Mouse (Mus musculus) regulatory T cell (primary cell): ENCODE results near the gene Gpr160.
"Not testable (repeated sequence)": the region's sequence is repeated elsewhere in the genome, so short reads cannot be mapped to it uniquely, and the experiment has no call there.

ENCODE experiments used
- in situ Hi-C: fragments of 300-600 bp; cut with MboI, MseI; formaldehyde crosslinking; loops from one replicate; pipeline ENCODE4 v1.15.1; 2025; ENCODE audit warnings: high pct_unique_total_duplicates

Gpr160 gene

GRCm38 (mm10) chr3:30855604-30856458 lies at the start of gene Gpr160:
Gene Gpr160 (plus strand): TSS chr3:30855950.
- in situ Hi-C loops, result no loop called here

- in situ Hi-C loops, result no loop called here
Observed at GRCm38 (mm10) chr3:30812881-30813280, 42.9 kb upstream of the Gpr160 start.

- in situ Hi-C loops, result no loop called here
Observed at GRCm38 (mm10) chr3:30818630-30819125, 37.1 kb upstream of the Gpr160 start.

DNA sequence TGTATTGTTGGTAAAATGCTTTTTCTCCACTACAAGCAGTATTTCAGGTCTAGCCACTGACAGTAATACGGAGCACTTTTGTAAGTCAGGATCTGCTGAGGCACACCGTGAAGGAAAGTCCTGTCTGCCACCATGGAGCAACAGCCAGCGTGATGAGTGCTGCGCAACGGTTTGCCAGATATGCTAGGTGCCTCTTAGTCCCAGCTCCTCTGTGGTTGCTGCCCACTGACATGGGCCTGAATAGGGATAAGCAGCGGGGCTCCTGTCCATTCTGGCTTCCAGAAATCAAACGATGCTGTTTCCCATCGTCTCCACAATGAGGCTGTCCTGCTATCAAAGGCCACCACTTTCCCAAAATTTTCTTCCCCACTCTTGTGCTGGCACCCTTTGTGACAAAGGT lies 33.6 kb upstream of the Gpr160 start:
- in situ Hi-C loops, result no loop called here

- in situ Hi-C loops, result no loop called here
Observed at GRCm38 (mm10) chr3:30826069-30826468, 29.7 kb upstream of the Gpr160 start.

- in situ Hi-C loops, result no loop called here
Observed at GRCm38 (mm10) chr3:30831848-30832606, 23.7 kb upstream of the Gpr160 start.

DNA sequence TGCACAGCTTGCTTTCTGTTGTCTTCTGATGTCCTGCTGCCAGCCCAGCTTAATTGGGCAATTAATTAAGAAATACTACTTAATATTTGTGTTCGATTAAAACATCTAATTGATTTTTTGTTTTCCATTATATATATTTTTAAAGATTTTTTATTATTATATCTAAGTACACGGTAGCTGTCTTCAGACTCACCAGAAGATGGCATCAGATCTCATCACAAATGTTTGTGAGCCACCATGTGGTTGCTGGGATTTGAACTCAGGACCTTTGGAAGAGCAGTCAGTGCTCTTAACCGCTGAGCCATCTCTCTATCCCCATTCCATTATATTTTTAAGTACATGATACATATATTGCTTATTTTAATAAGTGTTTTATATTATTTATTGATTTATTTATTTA lies 22.5 kb upstream of the Gpr160 start:
- in situ Hi-C loops, result no loop called here

- in situ Hi-C loops, result no loop called here
Observed at GRCm38 (mm10) chr3:30845755-30846154, 10.0 kb upstream of the Gpr160 start.

DNA sequence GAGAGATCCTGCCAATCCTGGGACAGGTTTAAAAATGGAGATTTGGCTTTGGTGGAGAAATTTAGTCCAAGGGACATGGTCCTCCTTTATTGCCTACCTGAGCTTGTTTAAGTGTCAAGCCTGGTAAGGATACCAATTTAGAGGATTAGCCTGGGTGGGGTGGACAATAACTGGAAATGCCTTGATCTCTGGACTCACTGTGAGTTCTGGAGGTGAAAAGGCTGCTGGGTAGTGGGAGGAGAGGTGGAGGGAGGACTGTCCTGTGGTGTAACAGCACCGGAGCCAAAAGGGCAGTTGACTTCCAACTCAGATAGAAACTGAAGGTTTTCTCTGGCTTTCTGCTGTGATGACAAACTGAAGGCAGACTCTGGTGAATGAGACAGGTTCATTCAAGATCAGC lies 8.3 kb upstream of the Gpr160 start:
- in situ Hi-C loops, result no loop called here

DNA sequence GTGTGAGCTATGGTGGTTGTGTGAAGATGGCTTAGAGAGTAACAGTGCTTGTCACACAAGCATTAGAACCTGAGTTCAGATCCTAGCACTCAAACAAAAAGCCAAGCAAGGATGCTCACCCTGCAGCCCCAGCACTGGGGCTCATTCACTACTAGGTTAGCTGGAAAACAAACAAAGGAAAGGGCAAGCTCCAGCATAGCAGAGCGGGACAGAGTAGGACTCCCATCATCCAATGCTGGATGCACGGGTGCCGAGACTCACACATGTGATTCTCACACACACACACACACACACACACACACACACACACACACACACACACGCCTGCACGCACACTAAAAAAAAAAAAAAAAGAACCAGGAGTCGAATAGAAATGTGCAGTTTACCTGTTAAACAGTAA lies 4.3 kb upstream of the Gpr160 start:
- in situ Hi-C loops, result no loop called here

- in situ Hi-C loops, result no loop called here
Observed at GRCm38 (mm10) chr3:30853596-30853995, 2.2 kb upstream of the Gpr160 start.

GRCm38 (mm10) chr3:30859599-30859998 lies 3.8 kb downstream of the Gpr160 start:
- in situ Hi-C loops, result not testable (repeated sequence)

DNA sequence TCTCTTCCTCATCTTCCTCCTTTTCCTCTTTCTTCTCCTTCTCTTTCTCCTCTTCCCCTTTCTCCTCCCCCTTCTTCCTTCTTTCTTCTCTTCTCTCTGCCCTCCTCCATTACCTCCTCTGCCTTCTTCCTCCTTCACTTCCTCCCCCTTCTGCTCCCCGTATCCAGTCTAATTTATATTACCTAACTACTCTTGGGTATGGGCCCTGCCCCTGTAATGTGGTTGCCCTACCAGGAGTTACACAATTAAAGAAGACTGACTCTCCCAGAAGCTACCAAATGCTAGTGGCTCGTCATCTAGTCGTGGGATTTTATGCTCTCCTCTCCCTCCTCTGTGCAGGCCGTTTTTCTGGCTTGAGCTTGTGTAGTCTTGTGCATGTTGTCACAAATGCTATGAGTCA lies 5.0 kb downstream of the Gpr160 start:
- in situ Hi-C loops, result no loop called here

GRCm38 (mm10) chr3:30863712-30864435 lies 8.1 kb downstream of the Gpr160 start:
- in situ Hi-C loops, result no loop called here

GRCm38 (mm10) chr3:30864640-30865039 lies 8.9 kb downstream of the Gpr160 start:
- in situ Hi-C loops, result no loop called here

GRCm38 (mm10) chr3:30868176-30868575 lies 12.4 kb downstream of the Gpr160 start:
- in situ Hi-C loops, result no loop called here

- in situ Hi-C loops, result no loop called here
Observed at GRCm38 (mm10) chr3:30868625-30869024, 12.9 kb downstream of the Gpr160 start.

DNA sequence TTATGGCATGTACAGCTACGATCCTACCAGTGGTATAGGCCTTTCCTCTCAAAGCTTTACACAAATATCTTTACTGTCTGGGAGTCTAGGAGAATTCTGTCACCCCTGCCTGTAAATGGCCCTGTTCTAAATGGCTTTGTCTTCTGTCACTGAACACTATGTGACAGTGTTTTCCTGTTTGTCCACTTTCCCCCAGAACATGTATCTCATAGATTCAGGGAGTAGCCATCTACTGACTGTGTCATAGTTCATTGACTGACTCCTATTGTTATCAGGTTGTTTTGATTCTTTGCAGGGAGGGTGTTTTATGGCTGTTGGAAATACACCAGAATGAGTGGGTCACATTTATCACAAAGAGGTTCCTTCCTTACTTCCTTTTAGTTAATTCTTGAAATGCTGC lies 14.2 kb downstream of the Gpr160 start:
- in situ Hi-C loops, result no loop called here

DNA sequence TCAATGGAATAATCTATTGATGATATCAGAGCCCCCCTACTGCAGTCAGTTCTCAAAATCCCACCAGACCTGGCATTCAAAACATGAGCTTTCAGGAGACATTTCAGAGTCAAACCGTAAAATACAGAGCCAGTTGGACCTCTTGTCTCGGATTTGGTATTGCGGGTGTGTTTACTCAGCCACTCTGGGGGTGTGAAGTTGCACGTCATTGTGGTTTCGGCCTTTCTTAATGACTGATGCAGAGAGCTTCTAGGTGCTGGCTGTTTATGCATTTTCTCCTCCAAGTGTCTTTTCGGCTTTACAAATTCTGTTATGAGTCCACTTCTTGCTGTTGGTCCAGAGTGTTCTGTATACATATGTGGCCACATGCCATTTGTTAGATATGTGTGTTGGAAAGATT lies 21.0 kb downstream of the Gpr160 start:
- in situ Hi-C loops, result no loop called here

DNA sequence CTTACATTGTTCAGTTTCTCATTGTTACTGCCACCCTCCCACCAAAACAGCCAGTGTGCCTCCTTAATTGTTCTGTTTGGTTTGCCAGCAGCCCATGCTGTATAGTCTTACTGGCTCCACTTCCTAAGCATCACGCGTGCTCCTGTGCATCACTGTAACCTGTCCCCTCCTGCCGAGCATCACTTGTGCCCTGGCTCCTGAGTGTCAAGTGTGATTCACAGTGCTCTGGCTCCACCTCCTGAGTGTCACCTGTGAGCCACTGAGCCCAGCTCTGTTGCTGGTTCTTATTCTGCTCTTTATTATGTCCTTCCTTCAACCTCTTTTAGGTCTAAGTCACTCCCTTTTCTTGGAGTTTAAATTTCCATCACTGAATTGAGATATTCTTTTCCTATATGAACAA lies 31.7 kb downstream of the Gpr160 start:
- in situ Hi-C loops, result no loop called here

DNA sequence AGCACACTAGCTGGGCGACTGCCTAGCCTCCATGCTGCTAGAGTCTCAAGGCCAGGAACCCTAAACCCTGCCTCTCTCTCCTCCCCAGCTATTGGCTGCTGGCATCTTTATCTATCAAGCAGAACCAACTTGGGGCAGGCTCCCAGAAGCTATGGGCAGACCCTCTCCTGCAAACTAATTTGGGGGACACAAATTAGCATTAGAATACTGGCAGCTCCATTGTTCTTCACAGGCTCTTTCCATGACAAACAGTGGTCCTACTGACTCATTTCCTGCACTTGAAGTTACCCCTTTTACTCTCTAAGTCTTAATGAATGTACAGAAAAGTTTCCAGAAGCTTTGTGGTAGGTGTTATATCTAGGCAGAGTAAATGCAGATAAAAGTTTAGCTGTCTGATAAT lies 33.3 kb downstream of the Gpr160 start:
- in situ Hi-C loops, result no loop called here

GRCm38 (mm10) chr3:30896721-30897120 lies 41.0 kb downstream of the Gpr160 start:
- in situ Hi-C loops, result loop anchor here (5.0 kb wide), 1 partner anchor 41 kb away; no protein-coding TSS in a partner anchor
